Mouse (Mus musculus) embryo, embryonic 10 days (tissue): ENCODE data around the gene Kat8.
A peak's percentile ranks its signal among the peaks of the same experiment; 100 is the strongest.
"Not testable (repeated sequence)": the region's sequence is repeated elsewhere in the genome, so short reads cannot be mapped to it uniquely, and the experiment has no call there.

Experiments used
- DNase-seq: peaks from one replicate; pipeline ENCODE4 v3.0.0-alpha.2; 2015; ENCODE audit warnings: low spot score

The Kat8 gene

DNA sequence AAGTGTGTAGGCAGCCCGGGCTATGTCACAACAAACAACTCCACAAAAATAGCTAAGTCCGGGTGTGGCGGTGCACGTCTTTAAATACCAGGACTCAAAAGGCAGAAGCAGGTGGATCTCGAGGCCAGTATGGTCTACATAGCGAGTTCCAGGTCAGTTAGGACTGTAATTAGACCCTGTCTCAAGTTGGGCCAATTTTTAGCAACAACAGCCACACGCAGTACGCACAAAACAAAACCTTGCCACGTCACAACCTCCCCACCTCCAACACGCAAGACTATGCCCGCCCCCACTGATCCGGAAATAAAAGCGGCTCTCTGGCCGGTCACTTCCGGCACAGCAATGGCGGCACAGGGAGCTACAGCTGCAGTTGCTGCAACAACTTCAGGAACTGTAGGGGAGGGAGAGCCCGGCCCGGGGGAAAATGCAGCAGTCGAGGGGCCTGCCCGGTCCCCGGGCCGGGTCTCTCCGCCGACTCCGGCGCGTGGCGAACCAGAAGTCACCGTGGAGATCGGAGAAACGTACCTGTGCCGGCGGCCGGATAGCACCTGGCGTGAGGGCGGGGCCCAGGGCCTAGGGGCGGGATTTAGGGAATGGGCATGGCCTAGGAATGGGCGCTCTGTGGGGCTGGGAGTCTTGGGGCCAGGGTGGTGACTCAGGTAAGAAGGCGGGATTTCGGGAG is at the start of gene Kat8:
TSS of gene Kat8 (plus strand) at position 327 of the 682 bp plus-strand sequence.
- DNase-seq = peak; percentile 94

DNA sequence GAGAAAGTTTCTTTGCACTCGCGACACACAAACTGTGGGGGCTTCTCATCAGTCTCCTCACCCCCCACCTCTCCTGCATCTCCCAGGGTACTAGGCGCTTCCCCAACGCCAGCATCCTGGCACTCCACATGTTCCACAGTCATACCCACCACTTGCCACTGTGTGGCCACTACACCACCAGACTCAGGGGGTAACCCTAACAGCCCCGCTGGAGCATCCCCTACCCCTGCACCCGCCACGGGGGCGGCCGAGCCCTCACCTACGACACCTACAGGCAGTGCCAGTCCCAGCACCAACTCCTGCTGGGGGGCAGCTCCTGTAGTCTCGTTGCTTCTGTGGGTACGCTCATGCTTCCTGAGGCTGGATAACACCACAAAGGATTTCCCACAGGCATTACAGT is 45.9 kb upstream of the Kat8 start:
- no peak for DNase-seq

DNA sequence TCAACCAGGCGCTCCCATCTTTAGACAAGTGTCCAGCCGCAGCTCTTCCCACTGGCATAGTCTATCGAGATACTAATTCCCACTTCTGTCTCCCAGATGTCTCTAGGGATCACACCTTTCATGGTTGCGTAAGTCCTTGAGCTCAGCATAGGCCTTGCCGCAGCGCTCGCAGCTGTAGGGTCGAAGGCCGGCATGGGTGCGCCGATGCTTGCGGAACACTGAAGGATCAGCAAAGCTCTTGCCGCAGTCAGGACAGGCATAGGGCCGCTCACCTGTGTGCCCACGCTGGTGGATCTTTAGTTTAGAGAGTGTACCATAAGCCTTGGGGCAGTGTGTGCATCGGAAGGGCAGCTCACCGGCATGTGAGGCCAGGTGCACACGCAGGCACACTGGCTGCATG is 44.7 kb upstream of the Kat8 start:
- no peak for DNase-seq

DNA sequence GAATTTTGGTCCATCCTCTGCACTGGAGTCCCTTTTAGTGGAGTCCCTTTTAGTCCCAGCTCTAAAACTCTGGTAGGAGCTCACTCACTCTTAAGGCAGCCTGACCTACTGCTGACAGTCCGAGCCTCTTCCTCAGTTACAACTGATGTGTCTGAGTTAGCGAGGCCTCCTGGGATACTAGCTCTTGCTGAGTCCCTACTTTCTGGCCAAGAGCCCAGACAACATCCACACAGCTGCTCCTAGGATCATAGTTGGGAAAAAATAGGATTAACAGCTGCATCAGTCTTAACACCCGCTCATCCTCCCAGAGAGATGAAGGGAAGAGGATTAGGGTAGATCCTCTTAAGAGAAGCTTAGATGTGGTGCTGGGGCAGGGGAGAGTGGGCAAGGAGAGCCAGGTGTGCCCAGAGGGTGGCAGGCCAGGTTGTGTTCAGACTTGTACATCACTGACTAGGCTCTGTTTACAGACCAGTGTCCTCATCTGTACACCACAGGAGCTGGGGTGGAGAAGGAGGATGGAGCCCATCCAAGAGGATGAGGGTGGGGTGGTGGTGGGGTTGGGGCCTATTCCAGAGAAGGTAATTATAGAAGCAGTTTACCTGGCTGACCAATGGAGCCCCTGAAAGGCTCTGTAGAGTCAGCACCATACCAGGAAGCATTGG is 43.0 kb upstream of the Kat8 start:
- no peak for DNase-seq

DNA sequence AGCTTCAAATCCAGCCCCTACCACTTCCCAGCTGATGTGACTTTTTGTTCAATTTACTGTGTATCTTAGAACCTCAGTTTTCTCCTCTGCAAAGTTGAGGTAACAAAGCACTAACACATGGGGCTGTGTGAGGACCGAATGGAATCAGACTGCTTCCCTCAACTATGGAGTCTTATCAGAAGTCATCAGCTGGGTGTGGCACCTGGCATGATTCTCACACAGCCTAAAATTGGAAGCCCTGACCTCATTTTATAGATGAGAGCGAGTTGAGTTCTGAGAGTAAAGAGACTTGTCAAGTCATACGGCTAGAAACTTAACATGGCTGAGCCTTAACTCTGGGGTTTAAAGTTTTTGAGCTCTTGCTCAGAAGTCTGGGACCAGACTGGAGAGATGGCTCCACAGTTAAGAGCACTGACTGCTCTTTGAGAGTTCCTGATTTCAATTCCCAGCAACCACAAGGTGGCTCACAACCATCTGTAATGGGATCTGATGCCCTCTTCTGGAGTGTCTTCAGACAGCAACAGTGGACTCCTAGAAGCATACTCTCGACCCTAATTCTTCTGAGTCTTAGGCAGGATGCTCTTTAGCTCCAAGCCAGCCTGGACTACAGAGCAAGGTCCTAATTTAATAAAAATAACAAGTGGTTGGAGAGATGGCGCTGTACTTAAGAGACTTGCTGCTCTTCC is 42.0 kb upstream of the Kat8 start:
- DNase-seq = no peak

GRCm38 (mm10) chr7:127874812-127875626 is 37.3 kb upstream of the Kat8 start:
- no peak for DNase-seq

DNA sequence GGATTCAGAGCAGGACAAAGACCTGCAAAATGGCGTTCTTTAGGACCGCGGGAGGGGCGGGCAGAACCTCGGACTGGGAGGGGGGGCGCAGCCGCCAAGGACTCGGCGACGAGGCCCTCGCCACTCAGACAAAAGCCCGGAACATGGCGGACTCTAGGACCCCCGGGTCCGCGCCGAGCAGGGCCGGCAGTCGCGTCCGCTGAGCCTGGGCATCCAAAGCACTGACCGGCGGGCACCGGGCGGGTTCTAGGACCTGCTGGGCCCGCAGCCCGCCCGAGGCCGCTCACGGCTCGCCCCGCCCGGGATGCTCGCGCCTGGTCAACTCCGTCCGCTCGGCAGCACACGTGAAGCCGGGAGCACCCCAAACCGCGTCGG is 36.7 kb upstream of the Kat8 start:
- peak; percentile 95 for DNase-seq

- peak; percentile 81 for DNase-seq
Measured at GRCm38 (mm10) chr7:127876041-127876466, 36.3 kb upstream of the Kat8 start, which contains the start of gene Zfp646. Gene Zfp646, plus strand, starts transcription at chr7:127876221.

- peak; percentile 97 for DNase-seq
Measured at GRCm38 (mm10) chr7:127876467-127877348, 35.6 kb upstream of the Kat8 start, which contains the start of gene Zfp668. Gene Zfp668, minus strand, starts transcription at chr7:127876828.

DNA sequence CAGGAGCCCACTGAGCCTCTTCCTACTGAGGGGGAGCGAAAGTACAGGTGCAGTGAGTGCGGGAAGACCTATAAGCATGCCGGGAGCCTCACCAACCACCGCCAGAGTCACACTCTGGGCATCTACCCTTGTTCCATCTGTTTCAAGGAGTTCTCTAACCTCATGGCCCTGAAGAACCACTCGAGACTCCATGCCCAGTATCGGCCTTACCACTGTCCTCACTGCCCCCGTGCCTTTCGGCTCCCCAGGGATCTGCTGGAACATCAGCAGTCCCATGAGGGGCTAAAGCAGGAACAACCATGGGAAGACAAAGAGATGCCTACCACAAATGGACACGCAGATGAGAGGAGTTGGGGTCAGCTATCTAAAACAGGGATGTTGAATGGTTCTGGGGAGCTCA is 33.0 kb upstream of the Kat8 start:
- no peak for DNase-seq

GRCm38 (mm10) chr7:127880431-127880830 is 31.9 kb upstream of the Kat8 start:
- DNase-seq = no peak

- no peak for DNase-seq
Measured at GRCm38 (mm10) chr7:127885951-127886350, 26.4 kb upstream of the Kat8 start.

GRCm38 (mm10) chr7:127886551-127886950 is 25.8 kb upstream of the Kat8 start:
- no peak for DNase-seq

- DNase-seq = no peak
Measured at GRCm38 (mm10) chr7:127887191-127887590, 25.1 kb upstream of the Kat8 start.

- no peak for DNase-seq
Measured at GRCm38 (mm10) chr7:127887781-127888180, 24.5 kb upstream of the Kat8 start.

DNA sequence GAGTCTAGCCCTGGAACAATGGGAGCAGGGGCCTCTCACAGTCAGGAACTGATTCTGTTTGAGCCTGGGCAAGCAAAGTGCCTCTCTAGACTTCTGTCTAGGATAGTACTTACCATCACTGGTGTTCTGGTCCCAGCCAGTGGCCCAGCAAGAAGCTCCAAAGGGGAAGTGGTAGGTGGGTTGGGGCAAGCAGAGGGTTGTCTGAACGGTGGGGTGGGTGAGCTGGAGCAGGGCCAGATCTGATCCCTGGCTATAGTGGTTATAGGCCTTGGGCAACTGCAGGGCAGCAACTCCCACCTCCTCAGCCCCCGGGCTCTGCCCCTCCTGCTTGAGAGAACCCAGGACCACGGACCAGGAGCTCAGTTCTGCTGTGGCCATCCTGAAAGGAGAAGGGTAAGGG is 23.5 kb upstream of the Kat8 start:
- DNase-seq = no peak

DNA sequence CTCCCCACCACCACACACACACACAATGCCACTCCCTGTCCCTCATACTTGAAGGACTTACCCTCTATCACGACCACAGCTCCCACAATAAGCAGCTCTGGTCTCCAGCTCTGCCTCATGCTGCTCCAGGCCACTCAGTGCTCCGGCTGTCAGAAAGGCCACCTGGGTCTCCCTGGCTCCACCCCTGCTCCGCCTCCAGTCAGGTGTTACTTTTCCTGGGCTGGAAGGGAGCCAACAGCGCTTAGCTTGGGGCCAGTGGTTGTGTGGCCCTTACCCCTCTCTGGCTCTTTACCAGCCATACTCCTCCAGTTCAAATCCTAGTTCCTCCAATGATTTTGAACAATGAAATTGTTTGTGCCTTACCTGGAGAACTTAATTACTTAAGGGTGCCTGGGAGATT is 21.5 kb upstream of the Kat8 start, which contains the start of gene Prss53:
TSS of gene Prss53 (minus strand) at position 173 of the 400 bp plus-strand sequence.
- DNase-seq = no peak

GRCm38 (mm10) chr7:127894480-127894879 is 17.8 kb upstream of the Kat8 start:
- no peak for DNase-seq

- peak; percentile 97 for DNase-seq
Measured at GRCm38 (mm10) chr7:127895442-127895841, 16.9 kb upstream of the Kat8 start, which contains the start of the genes Gm21974 and Vkorc1. Gene Gm21974, minus strand, starts transcription at chr7:127895454. Gene Vkorc1, minus strand, starts transcription at chr7:127895617.

DNA sequence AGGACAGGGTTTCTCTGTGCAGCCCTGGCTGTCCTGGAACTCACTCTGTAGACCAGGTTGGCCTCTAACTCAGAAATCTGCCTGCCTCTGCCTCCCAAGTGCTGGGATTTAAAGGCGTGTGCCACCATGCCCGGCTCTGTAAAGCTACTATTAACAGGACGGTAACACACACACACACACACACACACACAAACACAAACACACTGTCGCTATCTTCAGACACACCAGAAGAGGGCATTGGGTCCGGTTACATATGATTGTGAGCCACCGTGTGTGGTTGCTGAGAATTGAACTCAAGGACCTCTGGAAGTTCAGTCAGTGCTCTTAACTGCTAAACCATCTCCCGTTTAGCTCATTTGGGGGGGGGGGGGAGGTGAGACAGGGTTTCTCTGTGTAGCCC is 16.4 kb upstream of the Kat8 start:
- not testable (repeated sequence) for DNase-seq

GRCm38 (mm10) chr7:127896384-127896783 is 15.9 kb upstream of the Kat8 start:
- DNase-seq = peak; percentile 53
